Mouse (Mus musculus) hematopoietic stem cell, adult 5-6 weeks (primary cell): ENCODE measurements at regions not wholly inside any gene's neighbourhood (a gene's known extent, or its start where the extent isn't known, plus 50 kb on each side); places are given as distances from the start of the nearest gene placed in this dataset.

Experiments used
- ATAC-seq, 2 experiments: fragments of 125-278 bp in 1 of 2; replicated peaks in 1 of 2; 2 replicates each; pipeline ENCODE4 v1.8.0; 2016 to 2017; ENCODE audit warnings: inconsistent platforms in 2 of 2, mild to moderate bottlenecking in 2 of 2, moderate number of reproducible peaks in 2 of 2, low read depth in 1 of 2, moderate TSS enrichment in 1 of 2; ENCODE audit not compliant: low FRiP score in 2 of 2, poor library complexity in 2 of 2, severe bottlenecking in 2 of 2, insufficient read depth in 1 of 2, low TSS enrichment in 1 of 2

DNA sequence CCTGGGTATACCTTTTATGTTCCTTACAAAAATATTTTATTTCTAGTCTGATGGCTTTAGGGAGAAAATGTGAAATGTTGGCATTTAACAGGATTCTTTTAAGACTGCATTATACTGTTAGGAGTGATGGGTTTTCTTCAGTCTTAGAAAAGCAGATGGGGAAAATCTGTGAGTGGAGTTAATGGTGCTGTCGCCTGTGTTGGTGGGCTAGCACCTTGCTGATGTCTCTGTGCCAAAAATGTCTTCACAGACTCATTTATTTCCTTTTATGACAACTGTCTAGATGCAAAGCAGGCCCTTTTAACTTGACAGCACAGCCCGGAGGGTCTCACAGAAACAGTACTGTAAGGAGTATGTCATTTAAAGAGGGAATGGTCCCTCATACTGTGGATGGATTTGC is 131.9 kb upstream of the Fn1 start:
- ATAC-seq, result no peak

- ATAC-seq, result no peak
Observed at GRCm38 (mm10) chr1:71778292-71778691, 125.3 kb upstream of the Fn1 start.

GRCm38 (mm10) chr1:71775865-71776501 is 123.0 kb upstream of the Fn1 start:
- ATAC-seq, result no peak

- ATAC-seq, result no peak
Observed at GRCm38 (mm10) chr1:71772526-71772925, 119.5 kb upstream of the Fn1 start.

DNA sequence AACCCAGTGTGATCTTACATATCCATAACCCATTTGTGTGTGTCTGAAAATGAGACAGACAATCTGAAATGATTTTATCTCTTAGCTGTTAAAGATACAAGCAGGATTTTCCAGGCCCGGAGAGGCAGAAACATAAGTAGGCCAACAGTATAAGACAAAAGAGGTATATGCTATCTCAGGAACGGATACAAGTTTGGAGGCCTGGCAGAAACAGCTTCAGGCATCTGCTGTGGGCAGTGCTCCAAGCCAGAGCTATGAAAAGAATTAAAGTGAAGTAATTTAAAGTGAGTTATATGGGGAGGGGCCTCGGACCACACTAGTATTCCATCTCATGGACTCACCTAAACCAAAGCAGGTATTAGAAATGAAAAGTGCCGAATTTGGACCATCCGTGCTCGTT is 118.8 kb upstream of the Fn1 start:
- no peak for ATAC-seq

DNA sequence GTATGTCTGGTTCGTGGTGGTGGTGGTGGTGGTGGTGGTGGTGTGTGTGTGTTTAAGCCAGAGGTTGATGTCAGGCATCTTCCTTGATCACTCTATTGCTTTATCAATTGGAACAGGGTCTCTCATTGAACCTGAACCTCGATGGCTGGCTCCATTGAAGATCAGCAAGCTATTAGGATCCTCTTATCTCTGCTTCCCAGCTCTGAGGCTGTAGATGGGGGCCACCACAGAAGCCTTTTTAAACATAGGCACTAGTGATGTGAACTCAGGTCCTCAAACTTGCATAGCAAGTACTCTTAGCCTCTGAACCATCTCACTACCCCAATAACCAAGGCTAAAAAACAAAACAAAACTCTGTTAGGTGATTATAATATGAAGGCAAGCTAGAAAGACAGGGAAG is 116.6 kb upstream of the Fn1 start:
- no peak for ATAC-seq

- no peak for ATAC-seq
Observed at GRCm38 (mm10) chr1:71767705-71768104, 114.7 kb upstream of the Fn1 start.

GRCm38 (mm10) chr1:71767076-71767475 is 114.1 kb upstream of the Fn1 start:
- ATAC-seq, result no peak

GRCm38 (mm10) chr1:71764951-71765350 is 112.0 kb upstream of the Fn1 start:
- ATAC-seq, result no peak

DNA sequence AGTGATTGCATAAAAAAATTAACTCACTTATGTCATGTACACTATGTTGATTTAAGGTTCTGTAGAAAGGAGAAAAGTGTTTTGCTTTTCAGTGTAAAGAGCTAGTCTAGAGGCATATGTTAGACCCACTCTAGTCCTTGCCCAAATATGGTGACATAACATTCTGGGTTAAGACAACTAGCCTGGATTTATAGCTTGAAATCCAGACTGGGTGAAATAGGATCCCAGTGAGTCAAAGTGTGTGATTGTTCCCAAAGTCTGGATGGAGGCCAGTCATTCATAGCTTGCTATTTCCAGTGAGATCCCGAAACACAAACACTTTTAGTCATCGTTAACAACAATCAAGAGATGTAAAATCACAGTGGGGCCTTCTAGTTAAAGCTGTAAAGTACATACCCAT is 110.5 kb upstream of the Fn1 start:
- ATAC-seq, result no peak

- ATAC-seq, result 0 out of 4 replicates have a peak, but pooled peaks of 1 of the 2 experiments have one; percentile 17
Observed at GRCm38 (mm10) chr1:71760342-71760741, 107.3 kb upstream of the Fn1 start.

DNA sequence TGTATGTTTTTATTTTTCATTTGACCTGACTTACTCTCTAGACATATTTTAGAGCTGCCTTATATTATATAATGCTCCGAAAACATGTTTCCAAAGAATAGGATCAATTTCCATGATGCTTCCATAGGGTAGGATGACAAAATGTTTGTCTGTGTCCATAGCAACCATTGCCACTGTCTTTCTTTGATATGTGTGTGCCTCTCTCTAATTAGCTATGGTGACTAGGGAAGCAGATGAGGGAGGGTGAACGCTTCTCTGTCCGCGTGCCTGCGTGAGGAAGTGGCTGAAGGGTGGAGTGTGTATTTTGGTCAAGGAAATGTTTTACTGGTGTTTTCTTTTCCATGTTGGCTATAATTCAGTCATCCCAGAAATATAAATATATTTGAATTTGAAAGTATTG is 104.2 kb upstream of the Fn1 start:
- ATAC-seq, result no peak

DNA sequence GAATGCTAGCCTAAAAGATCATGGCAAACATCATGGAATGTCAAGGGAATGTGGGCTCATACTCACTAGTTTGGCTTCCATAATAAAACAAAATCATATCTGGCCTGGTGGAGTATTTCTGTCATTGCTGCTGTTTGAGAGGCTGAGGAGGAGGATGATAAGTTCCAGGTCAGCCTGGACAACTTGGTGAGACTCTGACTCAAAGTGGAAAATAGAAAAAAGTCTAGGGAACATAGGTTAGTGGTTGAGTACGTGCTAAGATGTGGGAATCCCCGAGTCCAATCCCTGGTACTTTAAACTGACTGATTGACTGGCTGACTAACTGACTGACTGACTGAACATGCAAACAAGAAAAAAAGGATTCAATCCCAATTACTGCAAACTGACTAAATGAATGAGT is 103.2 kb upstream of the Fn1 start:
- ATAC-seq, result no peak

- ATAC-seq, result no peak
Observed at GRCm38 (mm10) chr1:71755435-71755834, 102.4 kb upstream of the Fn1 start.

GRCm38 (mm10) chr1:71752351-71752750 is 99.4 kb upstream of the Fn1 start:
- ATAC-seq, result no peak

GRCm38 (mm10) chr1:71751601-71752000 is 98.6 kb upstream of the Fn1 start:
- no peak for ATAC-seq

GRCm38 (mm10) chr1:71735606-71736005 is 82.6 kb upstream of the Fn1 start:
- no peak for ATAC-seq

GRCm38 (mm10) chr1:71731623-71732022 is 78.6 kb upstream of the Fn1 start:
- no peak for ATAC-seq

DNA sequence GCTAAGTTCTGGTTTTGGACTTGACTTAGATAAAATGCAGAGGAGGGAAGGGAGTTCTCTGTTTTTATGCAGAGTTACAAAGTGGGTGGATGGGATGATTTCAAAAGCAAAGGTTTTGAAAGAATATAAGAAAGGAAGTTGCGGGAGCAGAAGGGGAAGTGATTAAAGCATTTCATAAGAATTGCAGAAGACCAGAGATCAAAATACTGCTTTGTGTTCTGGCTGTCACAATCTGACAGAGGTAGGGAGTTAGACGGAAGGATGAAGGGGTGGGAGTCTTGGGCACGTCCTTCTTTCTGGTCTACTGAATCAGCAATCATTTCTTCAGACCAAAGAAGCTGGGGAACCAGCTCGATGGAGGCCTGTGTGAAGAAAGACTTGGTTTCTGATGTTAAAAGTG is 78.0 kb upstream of the Fn1 start:
- ATAC-seq, result peak; percentile 75 to 81; a peak in 3 of 4 replicates
